Mouse (Mus musculus) frontal cortex, adult (tissue): ENCODE data around the gene Pard3.
"Not testable (repeated sequence)": the region's sequence is repeated elsewhere in the genome, so short reads cannot be mapped to it uniquely, and the experiment has no call there.

Source experiments
- ATAC-seq: cut with Nextera tagmentation; 2 replicates; pipeline ENCODE4 v1.9.2; 2017; ENCODE audit warnings: mild to moderate bottlenecking, moderate library complexity, mixed read lengths; ENCODE audit not compliant: low TSS enrichment

Pard3 gene

GRCm38 (mm10) chr8:127136781-127137180 is 73.1 kb downstream of the Pard3 start:
- no peak for ATAC-seq

- peak; percentile 86 for ATAC-seq
Observed at GRCm38 (mm10) chr8:127139154-127139553, 75.5 kb downstream of the Pard3 start.

- ATAC-seq: no peak
Observed at GRCm38 (mm10) chr8:127140945-127141344, 77.3 kb downstream of the Pard3 start.

GRCm38 (mm10) chr8:127143641-127144040 is 79.9 kb downstream of the Pard3 start:
- no peak for ATAC-seq

GRCm38 (mm10) chr8:127144562-127144961 is 80.9 kb downstream of the Pard3 start:
- no peak for ATAC-seq

GRCm38 (mm10) chr8:127145135-127145534 is 81.4 kb downstream of the Pard3 start:
- no peak for ATAC-seq

- no peak for ATAC-seq
Observed at GRCm38 (mm10) chr8:127146055-127146454, 82.4 kb downstream of the Pard3 start.

GRCm38 (mm10) chr8:127148821-127149220 is 85.1 kb downstream of the Pard3 start:
- peak; percentile 31; the same call in 1 of the 2 replicates for ATAC-seq

GRCm38 (mm10) chr8:127150645-127151044 is 87.0 kb downstream of the Pard3 start:
- ATAC-seq: no peak

- no peak for ATAC-seq
Observed at GRCm38 (mm10) chr8:127151706-127152105, 88.0 kb downstream of the Pard3 start.

- no peak for ATAC-seq
Observed at GRCm38 (mm10) chr8:127157087-127157486, 93.4 kb downstream of the Pard3 start.

- no peak for ATAC-seq
Observed at GRCm38 (mm10) chr8:127159421-127159966, 95.8 kb downstream of the Pard3 start.

GRCm38 (mm10) chr8:127161854-127162253 is 98.2 kb downstream of the Pard3 start:
- no peak for ATAC-seq

GRCm38 (mm10) chr8:127162821-127163220 is 99.1 kb downstream of the Pard3 start:
- no peak for ATAC-seq

GRCm38 (mm10) chr8:127164326-127165280 is 100.9 kb downstream of the Pard3 start:
- ATAC-seq: no peak

- ATAC-seq: no peak
Observed at GRCm38 (mm10) chr8:127168496-127168895, 104.8 kb downstream of the Pard3 start.

- no peak for ATAC-seq
Observed at GRCm38 (mm10) chr8:127169361-127169760, 105.7 kb downstream of the Pard3 start.

GRCm38 (mm10) chr8:127170372-127170771 is 106.7 kb downstream of the Pard3 start:
- not testable (repeated sequence) for ATAC-seq

GRCm38 (mm10) chr8:127170930-127171329 is 107.2 kb downstream of the Pard3 start:
- ATAC-seq: no peak

GRCm38 (mm10) chr8:127173483-127173882 is 109.8 kb downstream of the Pard3 start:
- no peak for ATAC-seq

- peak; percentile 94 for ATAC-seq
Observed at GRCm38 (mm10) chr8:127174411-127174810, 110.7 kb downstream of the Pard3 start.

- no peak for ATAC-seq
Observed at GRCm38 (mm10) chr8:127175160-127175836, 111.6 kb downstream of the Pard3 start.
